15 mouse cellular contexts compared by ENCODE assay signal in genomic region chr2:33652517-33653198, GRCm38 (mm10). TPM values are rescaled to one million over a fixed set of nuclear protein-coding genes. Genes with fewer than 3 reads are reported as not detected.
DNase-seq lines count a peak whose midpoint lies in the region; ATAC-seq and TF ChIP-seq lines count a peak whose summit lies in the region.
"Had no signal": no experiment of that assay in that cellular context is flagged by ENCODE, and none has a peak within 500 bp of the region (broad histone marks: within the 10 kb centered on the region; RNA-seq: fewer than 3 reads in every experiment).

No protein-coding gene starts in this region.

- no peak for ATAC-seq in liver, embryonic 14.5 days (ENCODE audit: insufficient read depth)
- ATAC-seq in liver, embryonic 12.5 days = no peak
- ATAC-seq in midbrain, embryonic 16.5 days = no peak
- ATAC-seq: inflammation-experienced regulatory T-cells, adult 6 months had no signal

- H3K27me3 ChIP-seq in liver, embryonic 14.5 days (ENCODE audit: control insufficient read depth, insufficient read depth, low read length) = no peaks in the 10 kb centered on the region; the same call in 1 of the 2 replicates
- peaks cover 43% of the 10 kb centered on the region for H3K27me3 ChIP-seq in liver, embryonic 12.5 days (replicated peaks)
- peaks cover 20% of the 10 kb centered on the region for H3K27me3 ChIP-seq in midbrain, embryonic 16.5 days (ENCODE audit: control insufficient read depth, insufficient read depth, low read depth, low read length)

- H3K36me3 ChIP-seq in liver, embryonic 14.5 days (replicated peaks; ENCODE audit: control insufficient read depth, insufficient read depth, low read depth) = no peaks in the 10 kb centered on the region
- H3K36me3 ChIP-seq in liver, embryonic 12.5 days = no peaks in the 10 kb centered on the region
- H3K36me3 ChIP-seq in midbrain, embryonic 16.5 days (ENCODE audit: control insufficient read depth, insufficient read depth, low read length) = no peaks in the 10 kb centered on the region
- H3K36me3 ChIP-seq: heart, embryonic 10.5 days; kidney, embryonic 15.5 days; midbrain, embryonic 12.5 days had no signal

- 62% methylated on average over 22 of the region's 22 CpGs for WGBS in liver, embryonic 14.5 days (ENCODE audit: insufficient replicate concordance)
- WGBS in liver, embryonic 12.5 days (ENCODE audit: insufficient replicate concordance) = 65% methylated on average over 22 of the region's 22 CpGs
- WGBS in midbrain, embryonic 16.5 days = 85% methylated on average over 22 of the region's 22 CpGs

- H3K27ac ChIP-seq in liver, embryonic 14.5 days = no peak overlapping the region
- H3K27ac ChIP-seq in liver, embryonic 12.5 days = no peak overlapping the region
- H3K27ac ChIP-seq in midbrain, embryonic 16.5 days (ENCODE audit: low read length) = no peak overlapping the region
- H3K27ac ChIP-seq: heart, embryonic 10.5 days; kidney, embryonic 15.5 days; midbrain, embryonic 12.5 days had no signal

- H3K9ac ChIP-seq in liver, embryonic 14.5 days (replicated peaks) = no peak overlapping the region
- H3K9ac ChIP-seq in liver, embryonic 12.5 days = no peak overlapping the region
- no peak overlapping the region for H3K9ac ChIP-seq in midbrain, embryonic 16.5 days (ENCODE audit: low read depth, low read length)
- H3K9ac ChIP-seq: kidney, embryonic 15.5 days; midbrain, embryonic 12.5 days had no signal

- no peak overlapping the region for H3K4me2 ChIP-seq in liver, embryonic 14.5 days (ENCODE audit: low read depth)
- H3K4me2 ChIP-seq in liver, embryonic 12.5 days = no peak overlapping the region
- H3K4me2 ChIP-seq in midbrain, embryonic 16.5 days (ENCODE audit: low read length) = no peak overlapping the region
- H3K4me2 ChIP-seq: kidney, embryonic 15.5 days; midbrain, embryonic 12.5 days had no signal

- no peaks in the 10 kb centered on the region for H3K4me1 ChIP-seq in liver, embryonic 14.5 days (replicated peaks; ENCODE audit: control insufficient read depth in 2 of 2, insufficient read depth in 2 of 2, low read length in 1 of 2)
- no peaks in the 10 kb centered on the region for H3K4me1 ChIP-seq in liver, embryonic 12.5 days
- no peaks in the 10 kb centered on the region for H3K4me1 ChIP-seq in midbrain, embryonic 16.5 days (ENCODE audit: control insufficient read depth, insufficient read depth, low read length)

- no peak for TF ChIP-seq EP300 in liver, embryonic 14.5 days (IDR thresholded peaks at IDR 0.05; ENCODE audit: low read depth)

- H3K9me3 ChIP-seq in liver, embryonic 14.5 days (ENCODE audit: control insufficient read depth, low read length) = no peaks in the 10 kb centered on the region
- H3K9me3 ChIP-seq in liver, embryonic 12.5 days (replicated peaks) = no peaks in the 10 kb centered on the region
- no peaks in the 10 kb centered on the region for H3K9me3 ChIP-seq in midbrain, embryonic 16.5 days (replicated peaks; ENCODE audit: control insufficient read depth, low read length, poor library complexity, severe bottlenecking)
- H3K9me3 ChIP-seq: heart, embryonic 10.5 days; kidney, embryonic 15.5 days; midbrain, embryonic 12.5 days had no signal

- H3K4me3 ChIP-seq in liver, embryonic 14.5 days (ENCODE audit: insufficient read depth in 1 of 2, low read depth in 2 of 2, low read length in 2 of 2) = no peak overlapping the region
- H3K4me3 ChIP-seq in liver, embryonic 12.5 days = no peak overlapping the region
- H3K4me3 ChIP-seq in midbrain, embryonic 16.5 days (ENCODE audit: low read depth, low read length) = no peak overlapping the region
- H3K4me3 ChIP-seq: heart, embryonic 10.5 days; kidney, embryonic 15.5 days; midbrain, embryonic 12.5 days had no signal

- intact Hi-C loops in heart, postnatal 36 days (cut with DNase I) = no loop called here

- TF ChIP-seq CTCF in liver, embryonic 14.5 days (IDR thresholded peaks at IDR 0.05; ENCODE audit: low read depth) = peak; percentile 59

- DNase-seq in heart, adult 11 months = peak; percentile 82
- DNase-seq in heart, postnatal 36 days = no peak
- no peak for DNase-seq in liver, embryonic 14.5 days (ENCODE audit: low read depth in 3 of 3, low spot score in 3 of 3)
- DNase-seq in A20 (ENCODE audit: low read depth, low spot score) (peak; percentile 39), ZHBTc4 (ENCODE audit: low read depth, low spot score) (peak; percentile 87)
- no peak for DNase-seq in urinary bladder, postnatal 14 days (ENCODE audit: low spot score)
- DNase-seq: adrenal gland, postnatal 10 days; cerebellum, postnatal 14 days; gastrocnemius, postnatal 10 days had no signal

RNA-seq across cellular contexts. Expression of gene Lmx1b, which starts 12.3 kb away (rescaled TPM):
- under 1 TPM; 0.05 to 0.08 TPM for total RNA-seq in heart, postnatal 36 days (2021)
- 0.01 and 0.06 TPM in 2 replicates for polyA plus RNA-seq in liver, embryonic 14.5 days (2012; rRNA removed)
- polyA plus RNA-seq in liver, embryonic 14.5 days (2014; fragmentation: Nextera tagmentation; extraction: Ambion mirVana) = not detected in 2 replicates
- 0.04 TPM in 1 of 2 replicates, not detected in the other for polyA plus RNA-seq in liver, embryonic 12.5 days (2016; fragmentation: Nextera tagmentation; extraction: Ambion mirVana)
- polyA plus RNA-seq in midbrain, embryonic 16.5 days (2015; fragmentation: Nextera tagmentation; extraction: Ambion mirVana) = 0.95 and 0.98 TPM in 2 replicates
- polyA plus RNA-seq: inflammation-experienced regulatory T-cells, adult 6 months had no signal

Comparison
In these comparisons a context has a peak if more than half of its experiments do, and no peak if none do; other contexts are left out.
1. DNase-seq: peak in heart, adult 11 months (single experiment), A20 (single experiment) and ZHBTc4 (single experiment); none in heart, postnatal 36 days (0 of 2), liver, embryonic 14.5 days (0 of 3) and urinary bladder, postnatal 14 days (single experiment).